Mouse (Mus musculus): ENCODE data around the gene Ica1. TPM values are rescaled to one million over a fixed set of nuclear protein-coding genes. Genes with fewer than 3 reads are reported as not detected.

Ica1 gene
- polyA plus RNA-seq, 1 experiment from 2014 or later = 31.8 TPM

GRCm38 (mm10) chr6:8617369-8617768 is 160.9 kb downstream of the Ica1 start:
- Histone ChIP-seq H3K36me3 (ENCODE audit: insufficient read depth, low read length) (no peaks in the 10 kb centered on the region), H3K9ac (replicated peaks; ENCODE audit: low read length) (no peak overlapping the region), H3K4me2 (replicated peaks; ENCODE audit: low read depth, low read length) (no peak overlapping the region), H3K27ac (ENCODE audit: low read length) (no peak overlapping the region), H3K4me3 (ENCODE audit: low read length) (no peak overlapping the region), H3K9me3 (ENCODE audit: low read length) (no peaks in the 10 kb centered on the region), H3K27me3 (ENCODE audit: insufficient read depth, low read length) (no peaks in the 10 kb centered on the region), H3K4me1 (ENCODE audit: insufficient read depth, low read length) (no peaks in the 10 kb centered on the region)
- WGBS = 71% methylated on average over 2 of the region's 2 CpGs
- ATAC-seq (ENCODE audit: low FRiP score, low TSS enrichment) = no peak

- Histone ChIP-seq H3K27me3 (ENCODE audit: insufficient read depth, low read length) (no peaks in the 10 kb centered on the region), H3K9me3 (ENCODE audit: low read length) (no peaks in the 10 kb centered on the region), H3K4me3 (ENCODE audit: low read length) (no peak overlapping the region), H3K4me1 (ENCODE audit: insufficient read depth, low read length) (no peaks in the 10 kb centered on the region), H3K4me2 (replicated peaks; ENCODE audit: low read depth, low read length) (no peak overlapping the region), H3K36me3 (ENCODE audit: insufficient read depth, low read length) (0 out of 2 replicates have a peak, but pooled peaks cover 8% of the 10 kb centered on the region), H3K27ac (ENCODE audit: low read length) (no peak overlapping the region), H3K9ac (replicated peaks; ENCODE audit: low read length) (no peak overlapping the region)
- ATAC-seq (ENCODE audit: low FRiP score, low TSS enrichment) = no peak
- 77% methylated on average over 9 of the region's 9 CpGs for WGBS
These were observed 186.6 kb downstream of the Ica1 start for GRCm38 (mm10) chr6:8591665-8592064.

GRCm38 (mm10) chr6:8583892-8584291 is 194.4 kb downstream of the Ica1 start:
- H3K4me2 ChIP-seq (replicated peaks; ENCODE audit: low read depth, low read length) = no peak overlapping the region
- no peaks in the 10 kb centered on the region for H3K9me3 ChIP-seq (ENCODE audit: low read length)
- no peak for ATAC-seq (ENCODE audit: low FRiP score, low TSS enrichment)
- H3K27me3 ChIP-seq (ENCODE audit: insufficient read depth, low read length) = no peaks in the 10 kb centered on the region
- H3K4me1 ChIP-seq (ENCODE audit: insufficient read depth, low read length) = no peaks in the 10 kb centered on the region
- no peak overlapping the region for H3K9ac ChIP-seq (replicated peaks; ENCODE audit: low read length)
- H3K27ac ChIP-seq (ENCODE audit: low read length) = no peak overlapping the region
- no peak overlapping the region for H3K4me3 ChIP-seq (ENCODE audit: low read length)
- WGBS = 90% methylated on average over 3 of the region's 3 CpGs
- H3K36me3 ChIP-seq (ENCODE audit: insufficient read depth, low read length) = no peaks in the 10 kb centered on the region

- H3K4me3 ChIP-seq (ENCODE audit: low read length) = no peak overlapping the region
- no peaks in the 10 kb centered on the region for H3K9me3 ChIP-seq (ENCODE audit: low read length)
- H3K27me3 ChIP-seq (ENCODE audit: insufficient read depth, low read length) = no peaks in the 10 kb centered on the region
- H3K4me2 ChIP-seq (replicated peaks; ENCODE audit: low read depth, low read length) = no peak overlapping the region
- no peak overlapping the region for H3K9ac ChIP-seq (replicated peaks; ENCODE audit: low read length)
- H3K27ac ChIP-seq (ENCODE audit: low read length) = no peak overlapping the region
- WGBS = 94% methylated on average over 9 of the region's 9 CpGs
- no peaks in the 10 kb centered on the region for H3K4me1 ChIP-seq (ENCODE audit: insufficient read depth, low read length)
- ATAC-seq (ENCODE audit: low FRiP score, low TSS enrichment) = no peak
- H3K36me3 ChIP-seq (ENCODE audit: insufficient read depth, low read length) = no peaks in the 10 kb centered on the region
These were observed 195.9 kb downstream of the Ica1 start for GRCm38 (mm10) chr6:8582377-8582776.

Other genes with a start within 250 kb of the Ica1 start
- gene Nxph1, start 169.9 kb upstream of the Ica1 start, polyA plus RNA-seq (2015; fragmentation: Nextera tagmentation; extraction: Ambion mirVana) = 0.10 and 0.27 TPM in 2 replicates